In genomic region chr11:51534314-51534713, GRCm38 (mm10) we compare ENCODE assay signal across 8 mouse cellular contexts. TPM values are rescaled to one million over a fixed set of nuclear protein-coding genes. Genes with fewer than 3 reads are reported as not detected.
DNase-seq lines count a peak whose midpoint lies in the region; ATAC-seq and TF ChIP-seq lines count a peak whose summit lies in the region.

No protein-coding gene starts in this region.

- no peak overlapping the region for H3K4me3 ChIP-seq in forebrain, embryonic 10.5 days
- no peak overlapping the region for H3K4me3 ChIP-seq in forebrain, embryonic 11.5 days (ENCODE audit: low read depth, low read length)
- no peak overlapping the region for H3K4me3 ChIP-seq in hindbrain, postnatal 0 days (ENCODE audit: low read length)
- H3K4me3 ChIP-seq in liver, postnatal 0 days (ENCODE audit: low read depth, low read length), result no peak overlapping the region

- peak; percentile 88 for TF ChIP-seq CTCF in hindbrain, postnatal 0 days (IDR thresholded peaks at IDR 0.05; ENCODE audit: low read depth)
- peak; percentile 85 for TF ChIP-seq CTCF in liver, postnatal 0 days (IDR thresholded peaks at IDR 0.05; ENCODE audit: low read depth)

- peak; percentile 46 for DNase-seq in forebrain, embryonic 10.5 days (ENCODE audit: extremely low spot score, low spot score)
- no peak for DNase-seq in forebrain, embryonic 11.5 days (ENCODE audit: low spot score)
- DNase-seq in ovary, postnatal 14 days (ENCODE audit: low spot score), result peak; percentile 50
- no peak for DNase-seq in ovary, adult 18-20 months (ENCODE audit: low spot score)
- DNase-seq in c-Kit-positive CD71-positive TER-119-negative erythroid progenitor cells, embryonic 14.5 days (ENCODE audit: low read depth), result peak; percentile 66
- peak; percentile 79 for DNase-seq in hindbrain, postnatal 0 days (ENCODE audit: low spot score)
- peak; percentile 33 for DNase-seq in liver, postnatal 0 days
- peak; percentile 33 for DNase-seq in testis, postnatal 14 days (ENCODE audit: low spot score)

- no peak overlapping the region for H3K9ac ChIP-seq in forebrain, embryonic 11.5 days (ENCODE audit: low read length)
- H3K9ac ChIP-seq in hindbrain, postnatal 0 days (replicated peaks; ENCODE audit: low read length), result no peak overlapping the region
- no peak overlapping the region for H3K9ac ChIP-seq in liver, postnatal 0 days (replicated peaks)

- H3K36me3 ChIP-seq in forebrain, embryonic 10.5 days (replicated peaks), result no peaks in the 10 kb centered on the region
- H3K36me3 ChIP-seq in forebrain, embryonic 11.5 days (ENCODE audit: control insufficient read depth, insufficient read depth, low read length), result no peaks in the 10 kb centered on the region
- no peaks in the 10 kb centered on the region for H3K36me3 ChIP-seq in hindbrain, postnatal 0 days (ENCODE audit: insufficient read depth, low read length)
- H3K36me3 ChIP-seq in liver, postnatal 0 days (replicated peaks; ENCODE audit: insufficient read depth, low read length), result no peaks in the 10 kb centered on the region

- no peaks in the 10 kb centered on the region for H3K27me3 ChIP-seq in forebrain, embryonic 10.5 days (ENCODE audit: poor library complexity, severe bottlenecking)
- H3K27me3 ChIP-seq in forebrain, embryonic 11.5 days (ENCODE audit: control insufficient read depth, insufficient read depth, low read length), result no peaks in the 10 kb centered on the region
- no peaks in the 10 kb centered on the region for H3K27me3 ChIP-seq in hindbrain, postnatal 0 days (ENCODE audit: insufficient read depth, low read length)
- no peaks in the 10 kb centered on the region for H3K27me3 ChIP-seq in liver, postnatal 0 days (ENCODE audit: insufficient read depth, low read length)

- no peak overlapping the region for H3K27ac ChIP-seq in forebrain, embryonic 10.5 days
- H3K27ac ChIP-seq in forebrain, embryonic 11.5 days (ENCODE audit: low read depth, low read length), result no peak overlapping the region
- no peak overlapping the region for H3K27ac ChIP-seq in hindbrain, postnatal 0 days
- no peak overlapping the region for H3K27ac ChIP-seq in liver, postnatal 0 days (ENCODE audit: low read depth)

- 46% methylated on average over 2 of the region's 2 CpGs for WGBS in forebrain, embryonic 10.5 days
- 32% methylated on average over 2 of the region's 2 CpGs for WGBS in forebrain, embryonic 11.5 days
- 30% methylated on average over 2 of the region's 2 CpGs for WGBS in hindbrain, postnatal 0 days
- 17% methylated on average over 2 of the region's 2 CpGs for WGBS in liver, postnatal 0 days (ENCODE audit: insufficient replicate concordance)

- peaks cover 24% of the 10 kb centered on the region for H3K4me1 ChIP-seq in forebrain, embryonic 10.5 days
- H3K4me1 ChIP-seq in forebrain, embryonic 11.5 days (replicated peaks; ENCODE audit: control insufficient read depth, insufficient read depth, low read length), result peaks cover 6% of the 10 kb centered on the region; the same call in 1 of the 2 replicates
- no peaks in the 10 kb centered on the region for H3K4me1 ChIP-seq in hindbrain, postnatal 0 days (ENCODE audit: insufficient read depth, low read length)
- no peaks in the 10 kb centered on the region for H3K4me1 ChIP-seq in liver, postnatal 0 days (ENCODE audit: insufficient read depth)

- no peak for TF ChIP-seq EP300 in liver, postnatal 0 days (IDR thresholded peaks at IDR 0.05; ENCODE audit: low read depth)

- H3K4me2 ChIP-seq in forebrain, embryonic 11.5 days (ENCODE audit: low read depth, low read length, severe bottlenecking), result no peak overlapping the region
- H3K4me2 ChIP-seq in hindbrain, postnatal 0 days (ENCODE audit: low read depth, low read length), result no peak overlapping the region
- no peak overlapping the region for H3K4me2 ChIP-seq in liver, postnatal 0 days (ENCODE audit: low read depth, low read length)

- ATAC-seq in forebrain, embryonic 11.5 days (replicated peaks; ENCODE audit: low FRiP score), result no peak
- ATAC-seq in hindbrain, postnatal 0 days, result no peak
- ATAC-seq in liver, postnatal 0 days, result no peak

- H3K9me3 ChIP-seq in forebrain, embryonic 10.5 days, result no peaks in the 10 kb centered on the region
- H3K9me3 ChIP-seq in forebrain, embryonic 11.5 days (ENCODE audit: control insufficient read depth, low read length), result no peaks in the 10 kb centered on the region
- H3K9me3 ChIP-seq in hindbrain, postnatal 0 days (ENCODE audit: low read length), result no peaks in the 10 kb centered on the region
- no peaks in the 10 kb centered on the region for H3K9me3 ChIP-seq in liver, postnatal 0 days (ENCODE audit: low read length)

RNA-seq across cellular contexts. Expression of gene Phykpl, which starts 50.2 kb away (rescaled TPM):
- polyA plus RNA-seq in forebrain, embryonic 10.5 days (2016; fragmentation: Nextera tagmentation; extraction: Ambion mirVana), result 15.9 and 16.3 TPM in 2 replicates
- polyA plus RNA-seq in forebrain, embryonic 11.5 days (2014; fragmentation: Nextera tagmentation; extraction: Ambion mirVana), result 14.9 and 16.7 TPM in 2 replicates
- total RNA-seq in hindbrain, postnatal 0 days (2014; rRNA removed), result 3.8 and 5.3 TPM in 2 replicates
- 7.9 and 8.6 TPM in 2 replicates for polyA plus RNA-seq in hindbrain, postnatal 0 days (2015; fragmentation: Nextera tagmentation; extraction: Ambion mirVana)
- 14.5 TPM in 2 replicates for polyA plus RNA-seq in liver, postnatal 0 days (2015; fragmentation: Nextera tagmentation; extraction: Ambion mirVana)

Comparison
In these comparisons a context has a peak if more than half of its experiments do, and no peak if none do; other contexts are left out.
1. DNase-seq: peak in forebrain, embryonic 10.5 days (single experiment), ovary, postnatal 14 days (single experiment), c-Kit-positive CD71-positive TER-119-negative erythroid progenitor cells, embryonic 14.5 days (single experiment), hindbrain, postnatal 0 days (single experiment), liver, postnatal 0 days (single experiment) and testis, postnatal 14 days (single experiment); none in forebrain, embryonic 11.5 days (single experiment) and ovary, adult 18-20 months (single experiment).